Mouse (Mus musculus): Measurements from ENCODE around the gene Rnf225. TPM values are rescaled to one million over a fixed set of nuclear protein-coding genes. Genes with fewer than 3 reads are reported as not detected.
"Not testable (repeated sequence)": the region's sequence is repeated elsewhere in the genome, so short reads cannot be mapped to it uniquely, and the experiment has no call there.

Rnf225 gene
- 1 to 10 TPM in 1 of 4 experiments, under 1 TPM in 3; 0.77 to 1.4 (median 0.92) TPM for total RNA-seq (2022)

DNA sequence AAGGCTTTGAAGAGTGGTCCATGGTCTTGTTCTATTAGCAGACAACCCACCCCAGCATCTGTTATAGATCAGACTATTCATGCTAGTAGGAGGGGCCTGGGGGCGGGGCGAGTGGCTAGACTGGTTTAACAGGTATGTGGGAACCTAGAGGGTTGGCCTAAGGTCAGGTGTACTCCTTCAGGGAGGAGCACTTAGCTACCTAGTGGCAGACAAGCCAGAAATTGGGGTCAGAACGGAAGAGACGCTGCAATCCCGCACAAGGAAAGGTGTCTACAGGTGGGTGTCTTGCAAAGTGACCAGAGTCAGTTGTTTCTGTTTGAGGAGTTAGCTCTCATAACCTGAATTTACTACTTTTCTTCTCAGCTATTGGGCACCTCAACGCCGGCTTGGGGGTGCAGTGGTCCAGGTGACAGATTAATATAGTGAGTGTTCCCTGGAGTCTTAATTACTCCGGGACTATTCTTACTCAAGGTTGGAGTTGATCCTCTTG, at the start of gene Rnf225:
Gene Rnf225, plus strand, starts transcription at position 226 of the 490 bp plus-strand sequence.
- no peak for DNase-seq (ENCODE audit: low spot score in 2 of 2)

- DNase-seq (ENCODE audit: low spot score in 2 of 2), result no peak
These were observed 47.2 kb upstream of the Rnf225 start for GRCm38 (mm10) chr7:12880036-12880435.

GRCm38 (mm10) chr7:12880497-12880896, 46.7 kb upstream of the Rnf225 start:
- not testable (repeated sequence) for DNase-seq (ENCODE audit: low spot score in 2 of 2)

- peak; percentile 95 to 96 for DNase-seq (ENCODE audit: low spot score in 2 of 2)
These were observed 46.1 kb upstream of the Rnf225 start, which contains the start of gene Zfp128 for GRCm38 (mm10) chr7:12880911-12881660. Gene Zfp128, plus strand, starts transcription at chr7:12881177.

GRCm38 (mm10) chr7:12886563-12887266, 40.5 kb upstream of the Rnf225 start:
- DNase-seq (ENCODE audit: low spot score in 2 of 2), result no peak

DNA sequence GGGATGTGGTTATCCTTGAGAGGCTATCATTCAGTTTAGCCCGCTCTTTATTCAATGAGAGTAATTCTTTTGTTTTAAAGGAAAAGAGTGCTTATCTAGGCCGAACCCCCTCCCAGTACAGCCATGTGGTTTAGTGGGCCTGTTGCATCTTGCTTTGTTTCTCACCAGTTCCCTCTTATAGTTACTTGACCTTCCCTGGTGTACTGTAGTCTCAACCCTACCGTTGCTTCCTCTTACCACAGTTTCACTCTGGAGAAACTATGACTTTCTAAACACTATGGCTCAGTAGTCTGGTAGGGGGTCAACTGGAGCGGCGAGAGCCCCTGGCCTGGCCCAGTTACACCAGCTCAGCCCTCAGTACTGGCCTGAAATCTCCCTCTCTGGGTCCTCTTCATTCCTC, 39.6 kb upstream of the Rnf225 start:
- DNase-seq (ENCODE audit: low spot score in 2 of 2), result no peak

DNA sequence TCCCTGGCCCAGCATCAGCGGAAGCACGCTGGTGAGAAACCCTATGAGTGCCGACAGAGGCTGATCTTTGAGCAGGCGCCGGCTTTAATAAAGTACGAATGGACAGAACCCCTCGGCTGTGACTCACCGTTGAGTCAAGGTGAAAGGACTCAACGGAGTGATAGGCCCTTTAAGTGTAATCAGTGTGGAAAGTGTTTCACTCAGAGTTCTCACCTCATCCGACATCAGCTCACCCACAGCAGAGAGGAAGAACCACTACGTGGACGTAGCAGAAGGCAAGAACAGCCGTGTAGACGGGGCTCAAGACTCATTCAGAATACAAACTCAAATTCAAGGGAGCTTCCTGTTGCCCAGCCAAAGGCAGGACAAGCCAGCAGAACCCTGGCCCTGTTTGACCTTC, 36.3 kb upstream of the Rnf225 start:
- DNase-seq (ENCODE audit: low spot score in 2 of 2), result no peak

DNA sequence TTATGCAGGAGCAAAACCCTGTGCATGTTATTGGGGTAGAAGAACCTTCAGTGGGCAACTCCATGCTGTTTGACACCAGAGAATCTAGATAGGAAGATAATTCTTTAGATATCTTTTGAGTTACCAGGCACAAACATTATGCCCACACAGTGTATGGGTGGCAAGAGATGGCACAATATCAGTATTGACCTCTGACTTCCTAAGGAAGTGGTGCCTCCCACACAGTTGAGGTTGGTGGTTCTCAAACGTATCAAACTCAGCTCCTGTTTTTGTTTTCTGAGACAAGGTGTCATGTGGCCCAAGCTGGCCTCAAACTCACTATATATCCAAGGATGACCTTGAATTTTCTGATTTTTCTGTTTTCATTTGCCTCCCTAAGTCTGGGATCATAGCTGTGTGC, 35.9 kb upstream of the Rnf225 start:
- no peak for DNase-seq (ENCODE audit: low spot score in 2 of 2)

DNA sequence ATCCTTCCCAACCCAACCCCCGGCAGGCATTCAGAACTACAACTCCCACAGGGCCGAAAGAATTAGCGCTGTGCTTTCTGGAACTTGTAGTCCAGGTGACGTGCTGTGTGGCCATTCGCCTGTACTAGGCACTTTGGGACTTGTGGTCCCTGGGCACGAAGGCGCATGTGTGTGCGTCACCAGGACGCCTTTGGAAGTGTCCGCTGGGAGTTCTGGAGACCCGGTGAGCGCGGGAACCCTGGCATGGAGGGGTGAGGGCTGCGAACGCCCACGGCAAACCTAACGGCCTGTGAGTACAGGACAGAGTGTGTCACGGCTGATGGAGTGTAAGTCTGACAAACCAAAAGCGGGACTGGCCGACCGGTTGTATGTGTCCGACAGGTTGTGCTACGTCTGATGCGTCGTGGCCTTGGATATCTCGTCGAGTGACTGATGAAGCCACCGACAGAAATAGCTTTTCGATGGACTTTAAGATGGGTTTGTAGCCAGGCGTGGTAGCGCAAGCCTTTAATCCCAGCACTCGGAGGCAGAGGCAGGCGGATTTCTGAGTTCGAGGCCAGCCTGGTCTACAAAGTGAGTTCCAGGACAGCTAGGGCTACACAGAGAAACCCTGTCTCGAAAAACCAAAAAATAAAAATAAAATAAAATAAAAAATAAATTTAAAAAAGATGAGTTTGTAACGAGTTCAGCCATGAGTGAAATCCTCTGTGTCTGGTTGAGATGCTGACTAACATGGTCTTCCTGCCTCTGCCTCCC, 29.4 kb upstream of the Rnf225 start, which contains the start of gene Zscan22:
Gene Zscan22, plus strand, starts transcription at position 161 of the 756 bp plus-strand sequence.
- DNase-seq (ENCODE audit: low spot score in 2 of 2), result peak; percentile 96 to 97

- no peak for DNase-seq (ENCODE audit: low spot score in 2 of 2)
These were observed 25.7 kb upstream of the Rnf225 start for GRCm38 (mm10) chr7:12901517-12901916.

- no peak for DNase-seq (ENCODE audit: low spot score in 2 of 2)
These were observed 23.6 kb upstream of the Rnf225 start for GRCm38 (mm10) chr7:12903623-12904022.

DNA sequence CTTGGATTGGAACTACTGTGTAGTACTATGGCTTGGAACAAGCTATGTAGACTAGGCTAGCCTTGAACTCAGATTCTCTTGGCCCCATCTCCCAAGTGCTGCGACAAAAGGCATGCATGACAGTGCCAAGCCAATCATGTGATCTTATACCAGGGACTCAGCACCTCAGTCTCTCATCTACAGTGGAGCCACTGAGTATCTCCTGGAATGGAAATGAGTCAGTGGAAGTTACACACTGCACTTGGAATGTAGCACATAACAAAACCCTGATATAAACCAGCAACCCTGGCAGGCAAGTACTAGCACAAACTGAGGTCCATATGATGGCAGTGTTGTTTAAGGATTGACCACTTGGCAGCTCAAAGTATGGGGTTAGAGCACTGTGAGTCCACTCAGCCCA, 22.1 kb upstream of the Rnf225 start:
- no peak for DNase-seq (ENCODE audit: low spot score in 2 of 2)

- DNase-seq (ENCODE audit: low spot score in 2 of 2), result peak in 1 of 2 experiments; percentile 82
These were observed 17.7 kb upstream of the Rnf225 start for GRCm38 (mm10) chr7:12909498-12909962.

- DNase-seq (ENCODE audit: low spot score in 2 of 2), result peak in 1 of 2 experiments; percentile 65
These were observed 17.0 kb upstream of the Rnf225 start for GRCm38 (mm10) chr7:12910181-12910668.

DNA sequence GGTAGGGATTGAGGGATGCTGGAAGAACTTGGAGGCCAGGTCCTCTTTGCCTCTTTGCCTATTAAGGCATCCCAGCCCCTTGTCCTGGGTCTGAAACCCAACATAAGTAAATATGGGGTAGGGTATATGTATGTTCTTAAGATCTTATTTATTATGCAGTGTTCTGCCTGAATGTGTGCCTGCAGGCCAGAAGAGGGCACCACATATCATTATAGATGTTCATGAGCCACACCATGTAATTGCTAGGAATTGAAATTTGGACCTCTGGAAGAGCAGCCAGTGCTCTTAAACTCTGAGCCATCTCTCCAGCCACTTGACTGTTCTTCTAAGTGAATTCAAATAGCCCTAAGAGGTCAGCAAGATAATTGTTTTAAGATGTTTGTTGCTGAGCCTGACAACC, 13.7 kb upstream of the Rnf225 start:
- DNase-seq (ENCODE audit: low spot score in 2 of 2), result no peak

GRCm38 (mm10) chr7:12920495-12920894, 6.7 kb upstream of the Rnf225 start:
- not testable (repeated sequence) for DNase-seq (ENCODE audit: low spot score in 2 of 2)

GRCm38 (mm10) chr7:12921318-12921704, 5.9 kb upstream of the Rnf225 start:
- DNase-seq (ENCODE audit: low spot score in 2 of 2), result no peak

DNA sequence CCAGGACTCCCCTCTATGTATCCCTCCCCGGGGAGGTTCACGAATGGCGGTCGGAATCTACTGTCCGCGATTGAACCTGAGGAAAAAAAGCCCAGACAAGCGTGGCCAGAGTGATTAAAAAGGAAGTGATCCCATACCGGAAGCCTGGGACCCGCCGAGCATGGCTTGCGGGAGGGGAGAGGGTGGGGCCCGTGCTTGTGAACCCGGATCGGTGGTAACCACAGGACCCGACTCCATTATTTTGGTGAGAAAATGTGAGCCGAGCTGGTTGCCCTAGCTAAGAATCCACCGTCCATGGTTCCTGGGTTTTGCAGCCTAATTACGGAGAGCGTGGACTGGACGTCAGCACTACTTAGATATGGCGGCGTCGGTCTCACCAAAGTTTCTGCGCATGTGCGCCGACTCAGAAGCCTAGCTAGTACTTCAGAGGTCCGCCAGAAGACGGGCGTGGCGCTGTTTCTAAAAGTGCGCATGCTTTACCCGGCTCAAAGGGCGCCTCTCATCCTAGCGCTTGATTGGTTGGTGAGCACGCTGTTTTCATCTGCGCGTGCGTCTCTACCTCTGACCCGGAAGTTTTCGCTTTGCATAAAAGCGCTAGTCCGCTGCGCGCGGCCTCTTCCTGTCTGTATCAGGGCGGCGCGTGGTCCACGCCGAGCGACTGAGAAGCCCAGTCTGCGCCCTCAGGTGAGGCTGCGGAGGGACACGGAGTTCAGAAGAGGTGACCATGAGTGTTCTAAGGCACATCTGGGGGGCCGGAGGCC, 5.3 kb upstream of the Rnf225 start, which contains the start of gene Rps5:
Gene Rps5, plus strand, starts transcription at position 586 of the 761 bp plus-strand sequence.
- peak; percentile 99 to 100 for DNase-seq (ENCODE audit: low spot score in 2 of 2)

- no peak for DNase-seq (ENCODE audit: low spot score in 2 of 2)
These were observed 4.5 kb upstream of the Rnf225 start for GRCm38 (mm10) chr7:12922729-12923128.

GRCm38 (mm10) chr7:12926316-12926715, 900 bp upstream of the Rnf225 start:
- no peak for DNase-seq (ENCODE audit: low spot score in 2 of 2)
